Mouse (Mus musculus) midbrain, embryonic 14.5 days (tissue): ENCODE results near the gene Dbp. TPM values are rescaled to one million over a fixed set of nuclear protein-coding genes. Genes with fewer than 3 reads are reported as not detected.

Experiments used
- ATAC-seq: fragments of 200-750 bp; cut with Nextera tagmentation; 2 replicates; pipeline ENCODE4 v1.8.0; 2017; ENCODE audit warnings: moderate number of reproducible peaks, moderate library complexity; ENCODE audit not compliant: low FRiP score, low TSS enrichment
- DNase-seq: peaks from one replicate; pipeline ENCODE4 v3.0.0-alpha.2; 2015
- H3K27ac ChIP-seq: fragments of 300-500 bp; sonication (generic); replicated peaks from 2 replicates; pipeline ENCODE4 v1.5.1; 2014; ENCODE audit warnings: mild to moderate bottlenecking, low read depth, low read length, moderate library complexity
- H3K27me3 ChIP-seq: fragments of 300-500 bp; sonication (generic); 2 replicates; pipeline ENCODE4 v1.6.1; 2014; ENCODE audit warnings: low read length, control low read depth, mixed read lengths; ENCODE audit not compliant: control insufficient read depth, insufficient read depth
- H3K36me3 ChIP-seq: fragments of 300-500 bp; sonication (generic); 2 replicates; pipeline ENCODE4 v1.6.1; 2014; ENCODE audit warnings: low read length, control low read depth; ENCODE audit not compliant: control insufficient read depth, insufficient read depth
- H3K4me1 ChIP-seq: fragments of 300-500 bp; sonication (generic); 2 replicates; pipeline ENCODE4 v1.6.1; 2014; ENCODE audit warnings: mild to moderate bottlenecking, antibody characterized with exemption, low read length, control low read depth; ENCODE audit not compliant: control insufficient read depth, insufficient read depth
- H3K4me2 ChIP-seq: fragments of 300-500 bp; sonication (generic); 2 replicates; pipeline ENCODE4 v1.6.1; 2014; ENCODE audit warnings: mild to moderate bottlenecking, low read length, moderate library complexity
- H3K4me3 ChIP-seq: fragments of 300-500 bp; sonication (generic); replicated peaks from 2 replicates; pipeline ENCODE4 v1.5.1; 2014; ENCODE audit warnings: low read depth, low read length
- H3K9ac ChIP-seq: fragments of 300-500 bp; sonication (generic); replicated peaks from 2 replicates; pipeline ENCODE4 v1.6.1; 2014; ENCODE audit warnings: mild to moderate bottlenecking, low read length, moderate library complexity
- H3K9me3 ChIP-seq: fragments of 300-500 bp; sonication (generic); 2 replicates; pipeline ENCODE4 v1.6.1; 2016; ENCODE audit warnings: low read length, control low read depth, mixed read lengths; ENCODE audit not compliant: control insufficient read depth
- WGBS: fragments of 180-500 bp; shearing (Covaris S2); extraction: QIAGEN DNeasy Blood & Tissue Kit; methylation state at CpG from one replicate; pipeline ENCODE4 v1.1.7; 2014; 5-methylcytosine and 5-hydroxymethylcytosine counted together
- polyA plus RNA-seq: library from polyadenylated mRNA; unstranded; fragments of >200 nt; fragmentation: Nextera tagmentation; extraction: Ambion mirVana; gene quantifications from 2 replicates; pipeline ENCODE4 v1.2.1, GENCODE M21; 2014

Gene Dbp
- polyA plus RNA-seq, 1 experiment from 2014 or later, result 1.9 TPM

- Histone ChIP-seq H3K36me3 (peaks cover 28% of the 10 kb centered on the region), H3K9ac (no peak overlapping the region), H3K4me1 (peaks cover 73% of the 10 kb centered on the region), H3K9me3 (no peaks in the 10 kb centered on the region), H3K4me3 (peak overlapping the region; percentile 51), H3K4me2 (peak overlapping the region; percentile 96), H3K27me3 (no peaks in the 10 kb centered on the region), H3K27ac (peak overlapping the region; percentile 1; the same call in 1 of the 2 replicates)
- ATAC-seq, result no peak
- WGBS, result under 1% methylated on average over 27 of the region's 27 CpGs
- DNase-seq, result peak; percentile 91
Observed at GRCm38 (mm10) chr7:45707375-45707967, 2.6 kb downstream of the Dbp start.

GRCm38 (mm10) chr7:45708221-45708761 is 3.4 kb downstream of the Dbp start:
- H3K4me3 ChIP-seq, result no peak overlapping the region
- H3K9me3 ChIP-seq, result no peaks in the 10 kb centered on the region
- no peak for DNase-seq
- H3K4me1 ChIP-seq, result peaks cover 65% of the 10 kb centered on the region
- H3K9ac ChIP-seq, result 0 out of 2 replicates have a peak overlapping the region, but pooled peaks have one; percentile 6
- H3K36me3 ChIP-seq, result peaks cover 36% of the 10 kb centered on the region
- H3K27ac ChIP-seq, result peak overlapping the region; percentile 67
- WGBS, result 56% methylated on average over 13 of the region's 13 CpGs
- peak overlapping the region; percentile 96 for H3K4me2 ChIP-seq
- ATAC-seq, result no peak
- H3K27me3 ChIP-seq, result no peaks in the 10 kb centered on the region

- peak overlapping the region; percentile 67 for H3K27ac ChIP-seq
- no peaks in the 10 kb centered on the region for H3K9me3 ChIP-seq
- no peaks in the 10 kb centered on the region for H3K27me3 ChIP-seq
- H3K4me2 ChIP-seq, result peak overlapping the region; percentile 96
- ATAC-seq (no peak), DNase-seq (peak; percentile 84)
- H3K4me1 ChIP-seq, result peaks cover 58% of the 10 kb centered on the region
- H3K9ac ChIP-seq, result no peak overlapping the region
- no peak overlapping the region for H3K4me3 ChIP-seq
- peaks cover 39% of the 10 kb centered on the region for H3K36me3 ChIP-seq
- WGBS, result 20% methylated on average over 6 of the region's 6 CpGs
Observed at GRCm38 (mm10) chr7:45709036-45709435, 4.1 kb downstream of the Dbp start.

GRCm38 (mm10) chr7:45709677-45710355 is 4.9 kb downstream of the Dbp start:
- peak overlapping the region; percentile 67 for H3K27ac ChIP-seq
- DNase-seq (no peak), ATAC-seq (no peak)
- H3K4me3 ChIP-seq, result no peak overlapping the region
- peaks cover 39% of the 10 kb centered on the region for H3K36me3 ChIP-seq
- no peak overlapping the region; the same call in 1 of the 2 replicates for H3K9ac ChIP-seq
- WGBS, result 61% methylated on average over 14 of the region's 14 CpGs
- H3K27me3 ChIP-seq, result no peaks in the 10 kb centered on the region
- peak overlapping the region; percentile 96 for H3K4me2 ChIP-seq
- peaks cover 63% of the 10 kb centered on the region for H3K4me1 ChIP-seq
- no peaks in the 10 kb centered on the region for H3K9me3 ChIP-seq

GRCm38 (mm10) chr7:45710477-45711191 is 5.7 kb downstream of the Dbp start:
- no peak overlapping the region for H3K4me2 ChIP-seq
- peak overlapping the region; percentile 67 for H3K27ac ChIP-seq
- no peaks in the 10 kb centered on the region for H3K27me3 ChIP-seq
- no peak overlapping the region for H3K4me3 ChIP-seq
- ATAC-seq (no peak), DNase-seq (no peak)
- H3K4me1 ChIP-seq, result peaks cover 61% of the 10 kb centered on the region
- peaks cover 39% of the 10 kb centered on the region for H3K36me3 ChIP-seq
- WGBS, result 93% methylated on average over 20 of the region's 20 CpGs
- no peak overlapping the region for H3K9ac ChIP-seq
- no peaks in the 10 kb centered on the region for H3K9me3 ChIP-seq

- WGBS, result 93% methylated on average over 24 of the region's 24 CpGs
- Histone ChIP-seq H3K9ac (no peak overlapping the region), H3K4me3 (no peak overlapping the region), H3K9me3 (no peaks in the 10 kb centered on the region), H3K27ac (no peak overlapping the region), H3K4me1 (peaks cover 61% of the 10 kb centered on the region), H3K27me3 (no peaks in the 10 kb centered on the region), H3K36me3 (peaks cover 39% of the 10 kb centered on the region), H3K4me2 (no peak overlapping the region)
- DNase-seq (no peak), ATAC-seq (no peak)
Observed at GRCm38 (mm10) chr7:45711316-45712021, 6.6 kb downstream of the Dbp start.

GRCm38 (mm10) chr7:45712022-45712757 is 7.3 kb downstream of the Dbp start:
- Histone ChIP-seq H3K4me3 (no peak overlapping the region), H3K9ac (no peak overlapping the region), H3K27ac (no peak overlapping the region), H3K36me3 (peaks cover 39% of the 10 kb centered on the region), H3K27me3 (no peaks in the 10 kb centered on the region), H3K4me2 (no peak overlapping the region), H3K4me1 (peaks cover 62% of the 10 kb centered on the region), H3K9me3 (no peaks in the 10 kb centered on the region)
- ATAC-seq (no peak), DNase-seq (no peak)
- 88% methylated on average over 20 of the region's 21 CpGs for WGBS

- H3K9me3 ChIP-seq, result no peaks in the 10 kb centered on the region
- DNase-seq (no peak), ATAC-seq (no peak)
- H3K27ac ChIP-seq, result no peak overlapping the region
- no peak overlapping the region for H3K9ac ChIP-seq
- no peaks in the 10 kb centered on the region for H3K27me3 ChIP-seq
- no peak overlapping the region for H3K4me3 ChIP-seq
- H3K4me2 ChIP-seq, result no peak overlapping the region
- H3K36me3 ChIP-seq, result peaks cover 39% of the 10 kb centered on the region
- WGBS, result 93% methylated on average over 16 of the region's 16 CpGs
- peaks cover 51% of the 10 kb centered on the region for H3K4me1 ChIP-seq
Observed at GRCm38 (mm10) chr7:45713396-45713795, 8.5 kb downstream of the Dbp start.
